Mouse (Mus musculus): Measurements from ENCODE around the gene Vmn2r41.
"Not testable (repeated sequence)": the region's sequence is repeated elsewhere in the genome, so short reads cannot be mapped to it uniquely, and the experiment has no call there.

Vmn2r41 gene

DNA sequence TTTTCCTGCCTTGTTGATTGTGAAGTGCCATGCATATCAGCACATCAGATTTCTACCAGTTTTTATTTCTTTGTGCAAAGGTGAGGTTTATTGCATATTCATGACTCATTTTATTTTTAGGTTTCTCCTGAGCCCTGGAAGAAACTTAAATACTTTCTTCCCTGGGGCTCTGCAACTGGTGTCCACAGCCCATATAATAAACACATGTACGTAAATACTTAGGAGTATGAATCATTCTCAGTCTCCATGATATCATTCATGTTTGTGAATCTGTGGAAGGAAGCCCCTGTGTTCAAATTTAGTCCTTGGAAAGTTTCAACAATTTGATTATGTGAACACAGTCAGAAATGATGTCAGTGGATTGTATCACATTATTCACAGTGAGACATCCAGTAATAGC, at the start of gene Vmn2r41:
TSS of gene Vmn2r41 (minus strand) at position 101 of the 400 bp plus-strand sequence.
- not testable (repeated sequence) for DNase-seq (ENCODE audit: low spot score in 2 of 2)

DNA sequence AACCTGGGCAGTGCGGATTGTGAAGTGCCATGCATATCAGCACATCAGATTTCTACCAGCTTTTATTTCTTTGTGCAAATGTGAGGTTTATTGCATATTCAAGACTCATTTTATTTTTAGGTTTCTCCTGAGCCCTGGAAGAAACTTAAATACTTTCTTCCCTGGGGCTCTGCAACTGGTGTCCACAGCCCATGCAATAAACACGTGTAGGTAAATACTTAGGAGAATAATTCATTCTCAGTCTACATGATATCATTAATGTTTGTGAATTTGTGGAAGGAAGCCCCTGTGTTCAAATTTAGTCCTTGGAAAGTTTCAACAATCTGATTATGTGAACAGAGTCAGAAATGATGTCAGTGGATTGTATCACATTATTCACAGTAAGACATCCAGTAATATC, 38.8 kb upstream of the Vmn2r41 start, which contains the start of gene Vmn2r42:
TSS of gene Vmn2r42 (minus strand) at position 101 of the 400 bp plus-strand sequence.
- DNase-seq (ENCODE audit: low spot score in 2 of 2): not testable (repeated sequence)

- DNase-seq (ENCODE audit: low spot score in 2 of 2): not testable (repeated sequence)
Observed at GRCm38 (mm10) chr7:8092871-8093270, 68.6 kb downstream of the Vmn2r41 start.

Data from right cerebral cortex, adult 2 months (tissue).